Mouse (Mus musculus) cerebellum, postnatal 25 days (tissue): ENCODE results near the gene Shb.
"Not testable (repeated sequence)": the region's sequence is repeated elsewhere in the genome, so short reads cannot be mapped to it uniquely, and the experiment has no call there.

Experiments used
- DNase-seq, 2 experiments: peaks; one replicate each; pipeline ENCODE4 v3.0.0; 2021; ENCODE audit warnings: mixed read lengths in 2 of 2

The Shb gene

GRCm38 (mm10) chr4:45413674-45414338, 118.5 kb downstream of the Shb start:
- no peak for DNase-seq

GRCm38 (mm10) chr4:45412433-45413192, 119.7 kb downstream of the Shb start:
- DNase-seq: no peak

GRCm38 (mm10) chr4:45411181-45411790, 121.0 kb downstream of the Shb start:
- DNase-seq: no peak

- peak; percentile 57 to 74 for DNase-seq
Observed at GRCm38 (mm10) chr4:45409270-45409669, 123.0 kb downstream of the Shb start.

GRCm38 (mm10) chr4:45408427-45409132, 123.7 kb downstream of the Shb start, which contains the start of gene Slc25a51:
TSS of gene Slc25a51 (minus strand) at chr4:45408766.
- DNase-seq: peak; percentile 89 to 93

- DNase-seq: peak in 1 of 2 experiments; percentile 68
Observed at GRCm38 (mm10) chr4:45407703-45408334, 124.5 kb downstream of the Shb start.

- no peak for DNase-seq
Observed at GRCm38 (mm10) chr4:45407001-45407702, 125.1 kb downstream of the Shb start.

GRCm38 (mm10) chr4:45406397-45406796, 125.9 kb downstream of the Shb start:
- DNase-seq: no peak

- DNase-seq: no peak
Observed at GRCm38 (mm10) chr4:45405315-45405714, 127.0 kb downstream of the Shb start.

- DNase-seq: no peak
Observed at GRCm38 (mm10) chr4:45404086-45404485, 128.2 kb downstream of the Shb start.

- no peak for DNase-seq
Observed at GRCm38 (mm10) chr4:45403499-45403878, 128.8 kb downstream of the Shb start.

GRCm38 (mm10) chr4:45402878-45403498, 129.3 kb downstream of the Shb start:
- no peak for DNase-seq

GRCm38 (mm10) chr4:45402281-45402680, 130.0 kb downstream of the Shb start:
- DNase-seq: no peak

GRCm38 (mm10) chr4:45399421-45400210, 132.7 kb downstream of the Shb start:
- no peak for DNase-seq

GRCm38 (mm10) chr4:45398315-45398714, 134.0 kb downstream of the Shb start:
- not testable (repeated sequence) for DNase-seq

GRCm38 (mm10) chr4:45396211-45396610, 136.1 kb downstream of the Shb start:
- not testable (repeated sequence) for DNase-seq

- DNase-seq: no peak
Observed at GRCm38 (mm10) chr4:45393658-45394057, 138.6 kb downstream of the Shb start.

- no peak for DNase-seq
Observed at GRCm38 (mm10) chr4:45392994-45393393, 139.3 kb downstream of the Shb start.

GRCm38 (mm10) chr4:45392572-45392971, 139.7 kb downstream of the Shb start:
- no peak for DNase-seq

GRCm38 (mm10) chr4:45392099-45392498, 140.2 kb downstream of the Shb start:
- no peak for DNase-seq

GRCm38 (mm10) chr4:45387296-45387695, 145.0 kb downstream of the Shb start:
- not testable (repeated sequence) for DNase-seq
